21 mouse cellular contexts compared by ENCODE assay signal in genomic region chr1:138185904-138186303, GRCm38 (mm10). TPM values are rescaled to one million over a fixed set of nuclear protein-coding genes. Genes with fewer than 3 reads are reported as not detected.
A peak's percentile ranks its signal among the peaks of the same experiment; 100 is the strongest.
DNase-seq lines count a peak whose midpoint lies in the region; ATAC-seq and TF ChIP-seq lines count a peak whose summit lies in the region.
"Had no signal": no experiment of that assay in that cellular context is flagged by ENCODE, and none has a peak within 500 bp of the region (broad histone marks: within the 10 kb centered on the region; RNA-seq: fewer than 3 reads in every experiment).

No protein-coding gene starts in this region.

- intact Hi-C loops in heart, postnatal 10 days (cut with DNase I) = no loop called here

- no peak overlapping the region for H3K4me2 ChIP-seq in midbrain, embryonic 11.5 days
- no peak overlapping the region for H3K4me2 ChIP-seq in midbrain, embryonic 15.5 days
- H3K4me2 ChIP-seq: forebrain, embryonic 13.5 days; heart, embryonic 11.5 days; heart, embryonic 15.5 days; hindbrain, embryonic 14.5 days had no signal

- ATAC-seq in midbrain, embryonic 11.5 days (ENCODE audit: low FRiP score) = no peak
- ATAC-seq in midbrain, embryonic 15.5 days (replicated peaks) = no peak
- ATAC-seq in CD4-positive, CD25-positive, alpha-beta regulatory T cell, adult 4 months = peak; percentile 89
- no peak for ATAC-seq in frontal cortex, adult (ENCODE audit: low TSS enrichment)
- ATAC-seq: forebrain, embryonic 13.5 days; forebrain, postnatal 0 days had no signal

- WGBS in midbrain, embryonic 11.5 days = 84% methylated on average over 4 of the region's 4 CpGs
- WGBS in midbrain, embryonic 15.5 days = 76% methylated on average over 4 of the region's 4 CpGs

- no peak overlapping the region for H3K9ac ChIP-seq in midbrain, embryonic 11.5 days (ENCODE audit: low read length)
- no peak overlapping the region for H3K9ac ChIP-seq in midbrain, embryonic 15.5 days
- H3K9ac ChIP-seq: forebrain, embryonic 13.5 days; forebrain, postnatal 0 days; heart, embryonic 15.5 days; hindbrain, embryonic 14.5 days had no signal

- H3K27ac ChIP-seq in midbrain, embryonic 11.5 days (ENCODE audit: low read depth, low read length) = no peak overlapping the region
- no peak overlapping the region for H3K27ac ChIP-seq in midbrain, embryonic 15.5 days
- H3K27ac ChIP-seq: embryonic facial prominence, embryonic 10.5 days; forebrain, embryonic 13.5 days; heart, embryonic 15.5 days; hindbrain, embryonic 10.5 days; hindbrain, embryonic 14.5 days had no signal

- peak; percentile 33 for DNase-seq in midbrain, embryonic 11.5 days (ENCODE audit: low spot score, missing footprints)
- peak; percentile 12 for DNase-seq in brain, embryonic 14.5 days (ENCODE audit: low read depth)
- DNase-seq in splenic B cell, adult 2 months (ENCODE audit: low read depth, low spot score) = peak; percentile 43
- no peak for DNase-seq in spleen, adult 18-20 months
- DNase-seq in heart, postnatal 10 days = no peak
- DNase-seq: adrenal gland, adult 8-10 months; cerebellum, adult 11-12 months; cerebellum, adult 9-11 months; forebrain, postnatal 0 days; gastrocnemius, postnatal 36 days; heart, adult 11 months; kidney, adult 11 months had no signal

- H3K4me1 ChIP-seq in midbrain, embryonic 11.5 days (ENCODE audit: control insufficient read depth, insufficient read depth, low read length) = no peaks in the 10 kb centered on the region
- H3K4me1 ChIP-seq in midbrain, embryonic 15.5 days = no peaks in the 10 kb centered on the region
- H3K4me1 ChIP-seq: embryonic facial prominence, embryonic 10.5 days; forebrain, embryonic 13.5 days; heart, embryonic 15.5 days; hindbrain, embryonic 10.5 days had no signal

- H3K36me3 ChIP-seq in midbrain, embryonic 11.5 days (ENCODE audit: control insufficient read depth, insufficient read depth, low read length) = no peaks in the 10 kb centered on the region
- no peaks in the 10 kb centered on the region for H3K36me3 ChIP-seq in midbrain, embryonic 15.5 days (replicated peaks)
- no peaks in the 10 kb centered on the region for H3K36me3 ChIP-seq in splenic B cell, adult 2 months (ENCODE audit: control insufficient read depth, insufficient read depth, low read length, poor library complexity, severe bottlenecking)
- H3K36me3 ChIP-seq: embryonic facial prominence, embryonic 10.5 days; heart, embryonic 15.5 days; hindbrain, embryonic 10.5 days had no signal

- no peak for TF ChIP-seq POLR2A in brain, embryonic 14.5 days (IDR thresholded peaks at IDR 0.05; ENCODE audit: borderline replicate concordance, extremely low read depth, insufficient read depth, insufficient read length, poor library complexity, severe bottlenecking)

- no peak overlapping the region for H3K4me3 ChIP-seq in midbrain, embryonic 11.5 days (ENCODE audit: low read depth, low read length)
- H3K4me3 ChIP-seq in midbrain, embryonic 15.5 days = no peak overlapping the region
- H3K4me3 ChIP-seq: embryonic facial prominence, embryonic 10.5 days; forebrain, embryonic 13.5 days; heart, embryonic 15.5 days; hindbrain, embryonic 10.5 days had no signal

- no peak for TF ChIP-seq CTCF in brain, embryonic 14.5 days (IDR thresholded peaks at IDR 0.05; ENCODE audit: borderline replicate concordance, extremely low read depth, insufficient read depth, insufficient read length)

- no peaks in the 10 kb centered on the region for H3K27me3 ChIP-seq in midbrain, embryonic 11.5 days (ENCODE audit: control insufficient read depth, insufficient read depth, low read length)
- no peaks in the 10 kb centered on the region for H3K27me3 ChIP-seq in midbrain, embryonic 15.5 days (replicated peaks)
- H3K27me3 ChIP-seq in splenic B cell, adult 2 months (ENCODE audit: control insufficient read depth, insufficient read depth, low read length, poor library complexity, severe bottlenecking) = no peaks in the 10 kb centered on the region
- H3K27me3 ChIP-seq: forebrain, embryonic 13.5 days; heart, embryonic 15.5 days had no signal

- no peaks in the 10 kb centered on the region for H3K9me3 ChIP-seq in midbrain, embryonic 11.5 days (ENCODE audit: control insufficient read depth, low read length)
- H3K9me3 ChIP-seq in midbrain, embryonic 15.5 days = no peaks in the 10 kb centered on the region
- H3K9me3 ChIP-seq: embryonic facial prominence, embryonic 10.5 days; forebrain, embryonic 13.5 days; heart, embryonic 15.5 days; hindbrain, embryonic 10.5 days had no signal

RNA-seq across cellular contexts. Expression of gene Ptprc, which starts 10.4 kb away (rescaled TPM):
- 0.98 and 2.0 TPM in 2 replicates for polyA plus RNA-seq in midbrain, embryonic 11.5 days (2014; fragmentation: Nextera tagmentation; extraction: Ambion mirVana)
- 1.1 and 1.2 TPM in 2 replicates for polyA plus RNA-seq in midbrain, embryonic 15.5 days (2015; fragmentation: Nextera tagmentation; extraction: Ambion mirVana)
- 1,000 to 10,000 TPM; 1,419 to 1,542 TPM for polyA plus RNA-seq in CD4-positive, CD25-positive, alpha-beta regulatory T cell, adult 4 months (2017; shearing (Covaris generic))
- 0.63 and 1.2 TPM in 2 replicates for polyA plus RNA-seq in brain, embryonic 14.5 days (2012; rRNA removed)
- 1 to 10 TPM; 4.5 to 5.5 TPM for total RNA-seq in heart, postnatal 10 days (2021)

Comparison
In these comparisons a context has a peak if more than half of its experiments do, and no peak if none do; other contexts are left out.
1. DNase-seq: peak in midbrain, embryonic 11.5 days (single experiment), brain, embryonic 14.5 days (single experiment) and splenic B cell, adult 2 months (single experiment); none in spleen, adult 18-20 months (0 of 2) and heart, postnatal 10 days (0 of 2).
2. RNA of gene Ptprc, which starts 10.4 kb away (polyA plus RNA-seq): 1,419 to 1,542 TPM in CD4-positive, CD25-positive, alpha-beta regulatory T cell, adult 4 months; 0.63 to 1.2 TPM in brain, embryonic 14.5 days, 1.1 to 1.2 TPM in midbrain, embryonic 15.5 days and 0.98 to 2.0 TPM in midbrain, embryonic 11.5 days; every median in the first group is over 100 times any median in the second.